Mouse (Mus musculus): Measurements from ENCODE around the gene Plk1. TPM values are rescaled to one million over a fixed set of nuclear protein-coding genes. Genes with fewer than 3 reads are reported as not detected.
A peak's percentile ranks its signal among the peaks of the same experiment; 100 is the strongest.

Plk1 gene
- polyA plus RNA-seq, 1 experiment from 2014 or later, result 127 TPM

DNA sequence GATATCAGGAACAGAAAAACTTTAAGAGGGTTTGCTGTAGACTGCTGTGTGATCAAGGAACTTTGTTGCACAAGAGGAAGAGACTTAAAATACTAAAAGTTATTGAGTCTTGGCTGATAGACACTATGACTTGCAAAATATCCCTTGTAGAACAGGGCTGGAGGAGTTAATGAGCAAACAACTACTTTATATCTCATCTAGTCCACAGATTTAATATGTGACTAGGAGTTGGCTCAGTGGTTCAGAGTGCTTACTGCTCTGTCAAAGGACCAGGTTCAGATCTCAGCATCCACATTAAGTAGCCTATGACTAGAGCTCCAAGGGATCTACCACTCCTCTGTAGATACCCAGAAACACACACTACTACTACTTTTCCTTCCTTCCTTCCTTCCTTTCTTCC, 22.2 kb upstream of the Plk1 start:
- H3K27ac ChIP-seq (ENCODE audit: low read depth, low read length), result no peak overlapping the region
- no peaks in the 10 kb centered on the region for H3K27me3 ChIP-seq (ENCODE audit: control insufficient read depth, insufficient read depth, low read length)
- no peaks in the 10 kb centered on the region for H3K9me3 ChIP-seq (ENCODE audit: control insufficient read depth, low read length)
- H3K4me1 ChIP-seq (ENCODE audit: control insufficient read depth, insufficient read depth, low read length), result peaks cover 2% of the 10 kb centered on the region; the same call in 1 of the 2 replicates
- H3K9ac ChIP-seq (ENCODE audit: low read length), result no peak overlapping the region
- H3K4me2 ChIP-seq (ENCODE audit: low read depth), result no peak overlapping the region
- H3K36me3 ChIP-seq (ENCODE audit: control insufficient read depth, insufficient read depth, low read length), result peaks cover 5% of the 10 kb centered on the region
- no peak for DNase-seq (ENCODE audit: low spot score)
- no peak overlapping the region for H3K4me3 ChIP-seq (ENCODE audit: low read depth, low read length)
- ATAC-seq (ENCODE audit: insufficient read depth, low FRiP score, low TSS enrichment), result no peak

DNA sequence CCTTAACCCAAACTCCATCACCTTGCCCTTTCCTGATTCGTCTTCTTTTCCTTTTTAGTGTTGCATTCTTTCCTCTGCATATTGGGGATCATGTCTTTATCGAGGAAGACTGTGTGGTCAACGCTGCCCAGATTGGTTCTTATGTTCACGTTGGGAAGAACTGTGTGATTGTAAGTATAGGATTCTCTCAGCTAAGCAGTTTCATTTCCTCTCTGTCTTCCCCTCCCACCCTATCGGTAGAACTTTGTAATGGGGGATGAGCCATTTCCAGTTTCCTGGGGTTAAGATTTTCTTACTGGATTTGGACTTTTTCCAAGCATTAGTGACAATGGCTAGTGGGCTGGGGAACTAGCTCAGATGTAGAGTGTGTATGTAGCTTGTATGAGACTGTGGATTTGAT, 21.0 kb upstream of the Plk1 start:
- WGBS, result 97% methylated on average over 5 of the region's 5 CpGs
- H3K4me1 ChIP-seq (ENCODE audit: control insufficient read depth, insufficient read depth, low read length), result peaks cover 2% of the 10 kb centered on the region; the same call in 1 of the 2 replicates
- no peaks in the 10 kb centered on the region for H3K9me3 ChIP-seq (ENCODE audit: control insufficient read depth, low read length)
- DNase-seq (ENCODE audit: low spot score), result no peak
- no peak for ATAC-seq (ENCODE audit: insufficient read depth, low FRiP score, low TSS enrichment)
- H3K4me3 ChIP-seq (ENCODE audit: low read depth, low read length), result no peak overlapping the region
- H3K9ac ChIP-seq (ENCODE audit: low read length), result no peak overlapping the region
- H3K36me3 ChIP-seq (ENCODE audit: control insufficient read depth, insufficient read depth, low read length), result peaks cover 5% of the 10 kb centered on the region
- no peaks in the 10 kb centered on the region for H3K27me3 ChIP-seq (ENCODE audit: control insufficient read depth, insufficient read depth, low read length)
- no peak overlapping the region for H3K4me2 ChIP-seq (ENCODE audit: low read depth)
- no peak overlapping the region for H3K27ac ChIP-seq (ENCODE audit: low read depth, low read length)

DNA sequence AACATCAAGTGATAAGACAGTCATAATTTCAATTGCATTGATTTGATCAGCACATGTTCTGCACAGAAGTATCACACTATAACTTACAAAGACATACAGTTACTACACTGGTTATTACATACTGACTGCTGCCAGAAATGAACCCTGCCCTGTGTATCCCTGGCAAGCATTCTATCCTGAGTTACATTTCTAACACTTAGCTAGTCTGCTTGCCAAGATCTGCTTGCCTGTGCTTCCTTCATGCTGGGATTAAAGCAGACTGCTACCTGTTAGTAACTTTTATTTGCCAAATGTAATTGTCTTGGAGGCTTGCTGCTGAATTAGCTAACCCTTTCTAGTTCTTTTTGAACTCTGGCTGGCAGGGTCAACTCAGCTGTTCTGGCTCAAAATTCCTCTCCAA, 18.2 kb upstream of the Plk1 start:
- Histone ChIP-seq H3K27ac (ENCODE audit: low read depth, low read length) (no peak overlapping the region), H3K4me1 (ENCODE audit: control insufficient read depth, insufficient read depth, low read length) (no peaks in the 10 kb centered on the region), H3K27me3 (ENCODE audit: control insufficient read depth, insufficient read depth, low read length) (no peaks in the 10 kb centered on the region), H3K4me3 (ENCODE audit: low read depth, low read length) (no peak overlapping the region), H3K36me3 (ENCODE audit: control insufficient read depth, insufficient read depth, low read length) (peaks cover 5% of the 10 kb centered on the region), H3K9me3 (ENCODE audit: control insufficient read depth, low read length) (no peaks in the 10 kb centered on the region), H3K9ac (ENCODE audit: low read length) (no peak overlapping the region), H3K4me2 (ENCODE audit: low read depth) (no peak overlapping the region)
- DNase-seq (ENCODE audit: low spot score) (no peak), ATAC-seq (ENCODE audit: insufficient read depth, low FRiP score, low TSS enrichment) (no peak)

DNA sequence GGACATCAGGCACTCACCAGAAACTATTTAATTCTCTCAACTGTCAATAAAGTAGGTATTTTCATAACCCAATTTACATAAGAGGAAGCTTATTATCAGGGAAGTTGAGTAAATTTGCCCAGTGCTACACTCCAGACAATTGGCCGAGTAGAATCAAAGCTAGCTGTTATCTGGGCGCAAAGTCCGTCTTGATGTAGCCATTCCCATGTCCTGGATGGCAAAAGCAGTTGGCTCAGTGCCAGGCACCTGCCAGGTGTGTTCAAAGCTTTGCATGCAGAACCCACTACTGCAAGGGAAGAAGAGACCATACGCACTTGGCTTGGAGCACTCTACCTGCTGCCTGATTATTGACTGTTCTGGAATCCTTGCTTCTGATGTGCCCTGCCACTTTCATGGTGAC, 6.8 kb upstream of the Plk1 start:
- Histone ChIP-seq H3K9ac (ENCODE audit: low read length) (no peak overlapping the region), H3K4me3 (ENCODE audit: low read depth, low read length) (no peak overlapping the region), H3K27me3 (ENCODE audit: control insufficient read depth, insufficient read depth, low read length) (no peaks in the 10 kb centered on the region), H3K4me2 (ENCODE audit: low read depth) (no peak overlapping the region), H3K4me1 (ENCODE audit: control insufficient read depth, insufficient read depth, low read length) (peaks cover 4% of the 10 kb centered on the region), H3K9me3 (ENCODE audit: control insufficient read depth, low read length) (no peaks in the 10 kb centered on the region), H3K36me3 (ENCODE audit: control insufficient read depth, insufficient read depth, low read length) (peaks cover 4% of the 10 kb centered on the region; the same call in 1 of the 2 replicates), H3K27ac (ENCODE audit: low read depth, low read length) (no peak overlapping the region)
- ATAC-seq (ENCODE audit: insufficient read depth, low FRiP score, low TSS enrichment) (no peak), DNase-seq (ENCODE audit: low spot score) (no peak)
- 90% methylated on average over 4 of the region's 4 CpGs for WGBS

DNA sequence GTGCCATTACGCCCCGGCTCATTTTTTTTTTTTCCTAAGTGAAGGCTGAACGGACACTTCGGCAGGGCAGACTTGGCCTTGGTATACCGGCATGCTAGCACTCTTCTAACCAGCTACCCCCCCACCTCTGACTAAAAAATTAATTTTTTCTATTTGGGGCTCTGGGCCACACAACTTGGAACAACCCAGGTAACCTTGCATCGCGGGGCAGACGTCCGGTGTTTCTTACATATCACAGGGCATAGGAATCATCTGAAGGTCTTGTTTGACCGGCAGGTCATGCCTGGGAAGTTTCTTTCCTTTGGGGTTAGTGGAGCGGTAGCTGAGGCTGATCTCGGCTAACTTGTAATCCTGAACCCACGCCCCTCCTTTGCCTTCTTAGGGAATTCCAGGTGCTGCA, 751 bp upstream of the Plk1 start:
- Histone ChIP-seq H3K27me3 (ENCODE audit: control insufficient read depth, insufficient read depth, low read length) (no peaks in the 10 kb centered on the region), H3K27ac (ENCODE audit: low read depth, low read length) (peak overlapping the region; percentile 60; the same call in 1 of the 2 replicates), H3K4me1 (ENCODE audit: control insufficient read depth, insufficient read depth, low read length) (peaks cover 23% of the 10 kb centered on the region), H3K36me3 (ENCODE audit: control insufficient read depth, insufficient read depth, low read length) (peaks cover 10% of the 10 kb centered on the region; the same call in 1 of the 2 replicates), H3K4me3 (ENCODE audit: low read depth, low read length) (peak overlapping the region; percentile 76), H3K9ac (ENCODE audit: low read length) (peak overlapping the region; percentile 61), H3K4me2 (ENCODE audit: low read depth) (peak overlapping the region; percentile 79), H3K9me3 (ENCODE audit: control insufficient read depth, low read length) (no peaks in the 10 kb centered on the region)
- WGBS, result 4% methylated on average over 13 of the region's 13 CpGs
- DNase-seq (ENCODE audit: low spot score) (no peak), ATAC-seq (ENCODE audit: insufficient read depth, low FRiP score, low TSS enrichment) (no peak)

DNA sequence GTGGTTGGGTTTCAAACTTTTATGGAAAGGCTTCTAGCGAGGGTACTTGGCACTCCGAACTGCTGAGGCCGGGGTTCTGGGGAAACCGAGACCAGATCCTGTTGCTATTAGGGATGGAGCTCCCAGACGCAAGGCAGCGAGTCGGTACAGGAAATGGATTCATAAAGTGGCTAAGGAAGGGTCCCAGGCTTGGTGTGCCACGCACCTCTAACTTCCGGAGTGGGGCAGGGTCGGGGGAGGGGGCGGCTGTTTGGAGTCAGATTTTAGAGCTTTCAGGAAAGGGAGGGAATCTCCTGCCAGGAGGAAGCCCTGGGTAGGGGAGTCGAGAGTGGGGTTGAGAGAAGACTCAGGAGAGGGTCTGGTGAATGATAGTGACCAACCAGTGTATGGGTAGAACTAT, 798 bp downstream of the Plk1 start:
- 0% methylated on average over 12 of the region's 12 CpGs for WGBS
- Histone ChIP-seq H3K4me1 (ENCODE audit: control insufficient read depth, insufficient read depth, low read length) (peaks cover 23% of the 10 kb centered on the region), H3K4me3 (ENCODE audit: low read depth, low read length) (peak overlapping the region; percentile 76), H3K36me3 (ENCODE audit: control insufficient read depth, insufficient read depth, low read length) (peaks cover 12% of the 10 kb centered on the region; the same call in 1 of the 2 replicates), H3K27me3 (ENCODE audit: control insufficient read depth, insufficient read depth, low read length) (no peaks in the 10 kb centered on the region), H3K27ac (ENCODE audit: low read depth, low read length) (no peak overlapping the region), H3K9ac (ENCODE audit: low read length) (peak overlapping the region; percentile 75), H3K9me3 (ENCODE audit: control insufficient read depth, low read length) (no peaks in the 10 kb centered on the region), H3K4me2 (ENCODE audit: low read depth) (peak overlapping the region; percentile 79)
- DNase-seq (ENCODE audit: low spot score), result peak; percentile 25
- ATAC-seq (ENCODE audit: insufficient read depth, low FRiP score, low TSS enrichment), result no peak

DNA sequence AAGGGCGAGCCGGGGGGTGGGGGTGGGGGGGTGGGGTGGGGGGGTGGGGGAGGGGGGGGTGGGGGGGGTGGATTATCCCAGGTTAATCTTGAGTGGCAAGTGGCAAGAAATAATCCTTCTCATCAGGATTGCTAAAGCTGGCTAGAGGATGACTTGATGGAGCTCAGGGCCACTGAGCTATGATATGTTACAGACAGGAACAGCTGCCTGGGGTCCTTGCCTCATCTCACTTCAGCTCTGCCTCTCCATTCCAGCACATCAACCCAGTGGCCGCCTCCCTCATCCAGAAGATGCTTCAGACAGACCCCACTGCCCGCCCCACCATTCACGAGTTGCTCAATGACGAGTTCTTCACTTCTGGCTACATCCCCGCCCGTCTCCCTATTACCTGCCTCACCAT, 4.5 kb downstream of the Plk1 start:
- Histone ChIP-seq H3K9me3 (ENCODE audit: control insufficient read depth, low read length) (no peaks in the 10 kb centered on the region), H3K4me2 (ENCODE audit: low read depth) (no peak overlapping the region), H3K27ac (ENCODE audit: low read depth, low read length) (no peak overlapping the region), H3K36me3 (ENCODE audit: control insufficient read depth, insufficient read depth, low read length) (peaks cover 23% of the 10 kb centered on the region), H3K4me3 (ENCODE audit: low read depth, low read length) (no peak overlapping the region), H3K27me3 (ENCODE audit: control insufficient read depth, insufficient read depth, low read length) (no peaks in the 10 kb centered on the region), H3K9ac (ENCODE audit: low read length) (no peak overlapping the region), H3K4me1 (ENCODE audit: control insufficient read depth, insufficient read depth, low read length) (peaks cover 14% of the 10 kb centered on the region; the same call in 1 of the 2 replicates)
- 90% methylated on average over 8 of the region's 8 CpGs for WGBS
- ATAC-seq (ENCODE audit: insufficient read depth, low FRiP score, low TSS enrichment) (no peak), DNase-seq (ENCODE audit: low spot score) (no peak)

DNA sequence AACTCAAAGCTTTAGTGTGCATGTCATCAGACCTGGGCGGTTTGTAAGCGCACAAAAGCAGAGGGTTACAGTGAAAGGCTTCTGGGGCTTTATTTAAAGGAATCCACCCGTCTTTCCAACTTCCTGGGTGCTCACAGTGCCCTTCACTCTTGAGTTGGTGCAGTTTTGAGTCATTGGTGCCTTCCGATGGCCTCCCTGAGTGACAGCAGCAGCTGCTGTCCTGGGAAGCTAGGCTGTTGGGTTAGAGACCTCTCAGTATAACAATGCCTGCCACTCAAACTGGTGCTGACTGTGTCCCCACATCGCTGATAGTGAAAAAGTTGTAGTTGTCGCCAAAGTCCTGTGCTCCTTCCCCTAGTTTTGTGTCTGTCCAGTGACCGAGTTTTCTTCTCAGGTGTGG, 8.0 kb downstream of the Plk1 start:
- Histone ChIP-seq H3K4me2 (ENCODE audit: low read depth) (no peak overlapping the region), H3K9ac (ENCODE audit: low read length) (no peak overlapping the region), H3K4me1 (ENCODE audit: control insufficient read depth, insufficient read depth, low read length) (no peaks in the 10 kb centered on the region), H3K4me3 (ENCODE audit: low read depth, low read length) (no peak overlapping the region), H3K27ac (ENCODE audit: low read depth, low read length) (no peak overlapping the region), H3K36me3 (ENCODE audit: control insufficient read depth, insufficient read depth, low read length) (peaks cover 31% of the 10 kb centered on the region), H3K27me3 (ENCODE audit: control insufficient read depth, insufficient read depth, low read length) (no peaks in the 10 kb centered on the region), H3K9me3 (ENCODE audit: control insufficient read depth, low read length) (no peaks in the 10 kb centered on the region)
- ATAC-seq (ENCODE audit: insufficient read depth, low FRiP score, low TSS enrichment) (no peak), DNase-seq (ENCODE audit: low spot score) (no peak)
- 91% methylated on average over 7 of the region's 7 CpGs for WGBS

DNA sequence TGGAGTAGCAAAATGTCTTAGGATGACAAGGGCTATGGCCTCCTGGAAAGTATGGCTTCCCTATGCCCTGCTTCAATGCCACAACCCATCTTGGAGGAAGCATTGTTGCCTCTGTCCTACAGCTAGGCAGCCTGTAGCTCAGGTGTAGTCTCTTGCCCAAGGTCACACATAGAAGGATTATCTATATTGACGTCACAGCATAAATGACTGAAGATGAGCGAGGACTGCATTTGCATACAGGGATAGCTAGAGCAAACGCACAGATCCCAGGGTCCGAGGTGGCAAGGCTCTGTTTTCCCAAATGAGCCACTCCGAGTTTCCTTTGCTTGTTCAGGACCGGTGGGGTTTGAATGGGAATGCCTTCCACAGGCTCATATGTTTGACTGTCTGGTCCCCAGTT, 11.5 kb downstream of the Plk1 start:
- Histone ChIP-seq H3K4me2 (ENCODE audit: low read depth) (no peak overlapping the region), H3K36me3 (ENCODE audit: control insufficient read depth, insufficient read depth, low read length) (peaks cover 21% of the 10 kb centered on the region), H3K4me1 (ENCODE audit: control insufficient read depth, insufficient read depth, low read length) (no peaks in the 10 kb centered on the region), H3K4me3 (ENCODE audit: low read depth, low read length) (no peak overlapping the region), H3K9ac (ENCODE audit: low read length) (no peak overlapping the region), H3K27ac (ENCODE audit: low read depth, low read length) (no peak overlapping the region), H3K9me3 (ENCODE audit: control insufficient read depth, low read length) (no peaks in the 10 kb centered on the region), H3K27me3 (ENCODE audit: control insufficient read depth, insufficient read depth, low read length) (no peaks in the 10 kb centered on the region)
- 91% methylated on average over 6 of the region's 6 CpGs for WGBS
- ATAC-seq (ENCODE audit: insufficient read depth, low FRiP score, low TSS enrichment), result no peak
- no peak for DNase-seq (ENCODE audit: low spot score)

All from neural tube, embryonic 11.5 days (tissue).